Mouse (Mus musculus): ENCODE results near the gene Cdr2. TPM values are rescaled to one million over a fixed set of nuclear protein-coding genes. Genes with fewer than 3 reads are reported as not detected.

Gene Cdr2
- total and polyA plus RNA-seq, 3 experiments, result 15.8 to 17.4 TPM; not detected in 1

- peaks cover 36% of the 10 kb centered on the region for H3K79me2 ChIP-seq (ENCODE audit: control insufficient read depth, insufficient read depth, low read length, poor library complexity)
- H3K9me3 ChIP-seq (replicated peaks; ENCODE audit: insufficient read depth, low read length), result no peaks in the 10 kb centered on the region
- H3K36me3 ChIP-seq (ENCODE audit: control insufficient read depth in 1 of 2, insufficient read depth in 2 of 2, low read length in 2 of 2), result peaks cover 0 to 41% of the 10 kb centered on the region in 2 experiments; a peak in 2 of 4 replicates
- H3K4me1 ChIP-seq (ENCODE audit: control insufficient read depth in 1 of 2, insufficient read depth in 2 of 2, low read length in 2 of 2), result peaks cover 29 to 31% of the 10 kb centered on the region in 2 experiments
- DNase-seq (ENCODE audit: low read depth, low spot score), result peak; percentile 60
- no peak overlapping the region for H3K27ac ChIP-seq (ENCODE audit: control insufficient read depth, low read depth, low read length)
- no peaks in the 10 kb centered on the region for H3K27me3 ChIP-seq (ENCODE audit: control insufficient read depth in 1 of 2, insufficient read depth in 2 of 2, low read length in 2 of 2)
- H3K9ac ChIP-seq (ENCODE audit: control insufficient read depth, low read depth, low read length, poor library complexity, severe bottlenecking), result no peak overlapping the region
- H3K4me3 ChIP-seq (ENCODE audit: control insufficient read depth in 1 of 2, insufficient read depth in 1 of 2, low read depth in 2 of 2, low read length in 2 of 2), result no peak overlapping the region
- TF ChIP-seq MYC (IDR thresholded peaks at IDR 0.05; ENCODE audit: low read depth, low read length) (no peak), ETS1 (IDR thresholded peaks at IDR 0.05; ENCODE audit: low read depth, low read length) (peak; percentile 70; the same call in 1 of the 2 replicates)
Measured at GRCm38 (mm10) chr7:120977063-120977462, 5.0 kb downstream of the Cdr2 start.

DNA sequence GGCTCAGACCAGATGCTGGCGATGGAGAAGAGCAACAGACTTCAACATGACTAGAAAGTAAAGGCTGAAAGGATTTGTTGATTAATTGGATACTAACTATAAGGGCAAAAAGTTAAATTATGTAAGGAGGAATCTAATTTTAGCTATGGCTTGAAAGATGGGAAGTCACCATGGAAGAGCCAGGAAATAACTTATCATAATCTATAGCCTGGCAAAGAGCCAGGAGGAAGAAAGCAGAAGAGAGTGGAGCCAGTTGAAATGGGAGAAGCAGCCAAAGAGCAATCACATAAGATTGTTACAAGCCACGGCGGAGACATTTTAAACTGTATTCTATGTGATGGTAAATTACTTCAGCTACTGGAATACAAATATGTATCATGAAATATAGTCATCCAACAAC, 8.1 kb downstream of the Cdr2 start:
- Histone ChIP-seq H3K9me3 (replicated peaks; ENCODE audit: insufficient read depth, low read length) (no peaks in the 10 kb centered on the region), H3K4me1 (ENCODE audit: control insufficient read depth in 1 of 2, insufficient read depth in 2 of 2, low read length in 2 of 2) (peaks cover 20 to 24% of the 10 kb centered on the region in 2 experiments), H3K27ac (ENCODE audit: control insufficient read depth, low read depth, low read length) (no peak overlapping the region), H3K36me3 (ENCODE audit: control insufficient read depth in 1 of 2, insufficient read depth in 2 of 2, low read length in 2 of 2) (peaks cover 0 to 29% of the 10 kb centered on the region in 2 experiments; a peak in 3 of 4 replicates), H3K9ac (ENCODE audit: control insufficient read depth, low read depth, low read length, poor library complexity, severe bottlenecking) (no peak overlapping the region), H3K4me3 (ENCODE audit: control insufficient read depth in 1 of 2, insufficient read depth in 1 of 2, low read depth in 2 of 2, low read length in 2 of 2) (no peak overlapping the region), H3K27me3 (ENCODE audit: control insufficient read depth in 1 of 2, insufficient read depth in 2 of 2, low read length in 2 of 2) (no peaks in the 10 kb centered on the region), H3K79me2 (ENCODE audit: control insufficient read depth, insufficient read depth, low read length, poor library complexity) (peaks cover 28% of the 10 kb centered on the region)
- DNase-seq (ENCODE audit: low read depth, low spot score), result peak; percentile 50
- TF ChIP-seq KAT2A (conservative IDR thresholded peaks at IDR 0.05; ENCODE audit: low read depth, low read length) (no peak), TBP (IDR thresholded peaks at IDR 0.05; ENCODE audit: low read depth, low read length) (no peak), E2F4 (IDR thresholded peaks at IDR 0.05; ENCODE audit: borderline replicate concordance, low read depth, low read length) (no peak), HCFC1 (IDR thresholded peaks at IDR 0.05; ENCODE audit: low read depth, low read length) (no peak), ELF1 (IDR thresholded peaks at IDR 0.05; ENCODE audit: low read depth, low read length) (0 out of 2 replicates have a peak, but pooled peaks have one; percentile 11), EP300 (IDR thresholded peaks at IDR 0.05; ENCODE audit: low read depth in 1 of 2, low read length in 2 of 2) (peak in 1 of 2 experiments; percentile 33; a peak in 1 of 4 replicates), NELFE (IDR thresholded peaks at IDR 0.05; ENCODE audit: low read depth, low read length) (no peak), USF2 (IDR thresholded peaks at IDR 0.05; ENCODE audit: borderline replicate concordance in 1 of 2, insufficient read depth in 1 of 2, low read depth in 1 of 2, low read length in 2 of 2) (no peak), POLR2A (IDR thresholded peaks at IDR 0.05; ENCODE audit: control insufficient read depth in 1 of 2, insufficient read depth in 1 of 2, low read depth in 1 of 2, low read length in 2 of 2, poor library complexity in 1 of 2) (no peak), CHD1 (IDR thresholded peaks at IDR 0.05; ENCODE audit: low read depth, low read length) (no peak), CTCF (IDR thresholded peaks at IDR 0.05 in 2 of 3, conservative IDR thresholded peaks at IDR 0.05 in 1 of 3; ENCODE audit: control insufficient read depth in 1 of 3, insufficient read depth in 1 of 3, low read depth in 2 of 3, low read length in 3 of 3, poor library complexity in 1 of 3, severe bottlenecking in 1 of 3) (no peak), BHLHE40 (IDR thresholded peaks at IDR 0.05; ENCODE audit: borderline replicate concordance, low read depth, low read length) (no peak), CHD2 (IDR thresholded peaks at IDR 0.05; ENCODE audit: low read length) (no peak), POLR2AphosphoS5 (IDR thresholded peaks at IDR 0.05; ENCODE audit: borderline replicate concordance, low read depth, low read length) (no peak), ZMIZ1 (IDR thresholded peaks at IDR 0.05; ENCODE audit: low read depth, low read length) (no peak), MAFK (IDR thresholded peaks at IDR 0.05; ENCODE audit: borderline replicate concordance, low read depth, low read length) (no peak), MAX (IDR thresholded peaks at IDR 0.05; ENCODE audit: low read length) (no peak), GABPA (IDR thresholded peaks at IDR 0.05; ENCODE audit: low read depth, low read length) (no peak), JUND (IDR thresholded peaks at IDR 0.05; ENCODE audit: low read depth, low read length) (no peak), RCOR1 (IDR thresholded peaks at IDR 0.05; ENCODE audit: low read depth, low read length) (peak; percentile 21; the same call in 1 of the 2 replicates), RAD21 (IDR thresholded peaks at IDR 0.05; ENCODE audit: low read depth, low read length) (no peak), MXI1 (IDR thresholded peaks at IDR 0.05; ENCODE audit: low read depth, low read length) (no peak), MYC (IDR thresholded peaks at IDR 0.05; ENCODE audit: low read depth, low read length) (no peak), USF1 (IDR thresholded peaks at IDR 0.05; ENCODE audit: low read depth, low read length) (no peak), SMC3 (IDR thresholded peaks at IDR 0.05; ENCODE audit: low read depth, low read length) (no peak), MYB (IDR thresholded peaks at IDR 0.05; ENCODE audit: low read depth, low read length) (no peak), MEF2A (IDR thresholded peaks at IDR 0.05; ENCODE audit: extremely low read depth, insufficient replicate concordance, low read depth, low read length, poor library complexity, severe bottlenecking) (no peak), SIN3A (IDR thresholded peaks at IDR 0.05; ENCODE audit: low read length) (no peak), POLR2AphosphoS2 (IDR thresholded peaks at IDR 0.05; ENCODE audit: low read length) (no peak), MAZ (IDR thresholded peaks at IDR 0.05; ENCODE audit: low read depth, low read length) (no peak), ZC3H11A (IDR thresholded peaks at IDR 0.05; ENCODE audit: low read depth, low read length) (no peak), TAL1 (IDR thresholded peaks at IDR 0.05; ENCODE audit: low read length) (no peak)
